Mouse (Mus musculus) stomach, embryonic 16.5 days (tissue): ENCODE data around the gene Rem2. TPM values are rescaled to one million over a fixed set of nuclear protein-coding genes. Genes with fewer than 3 reads are reported as not detected.

Source experiments
- ATAC-seq: fragments of 200-750 bp; cut with Nextera tagmentation; 2 replicates; pipeline ENCODE4 v1.8.0; 2017; ENCODE audit warnings: moderate number of reproducible peaks, moderate TSS enrichment; ENCODE audit not compliant: insufficient read depth, low FRiP score
- H3K27ac ChIP-seq: fragments of 300-500 bp; sonication (generic); 2 replicates; pipeline ENCODE4 v1.5.1; 2014; ENCODE audit warnings: low read length
- H3K27me3 ChIP-seq: fragments of 300-500 bp; sonication (generic); 2 replicates; pipeline ENCODE4 v1.6.1; 2014; ENCODE audit warnings: low read length, control low read depth, mixed read lengths; ENCODE audit not compliant: control insufficient read depth, insufficient read depth
- H3K36me3 ChIP-seq: fragments of 300-500 bp; sonication (generic); 2 replicates; pipeline ENCODE4 v1.6.1; 2014; ENCODE audit warnings: low read length; ENCODE audit not compliant: control insufficient read depth, insufficient read depth
- H3K4me1 ChIP-seq: fragments of 300-500 bp; sonication (generic); 2 replicates; pipeline ENCODE4 v1.6.1; 2014; ENCODE audit warnings: low read length, control low read depth, mixed read lengths; ENCODE audit not compliant: control insufficient read depth, insufficient read depth
- H3K4me2 ChIP-seq: fragments of 300-500 bp; sonication (generic); 2 replicates; pipeline ENCODE4 v1.6.1; 2014; ENCODE audit warnings: low read depth, low read length, mixed read lengths
- H3K4me3 ChIP-seq: fragments of 300-500 bp; sonication (generic); replicated peaks from 2 replicates; pipeline ENCODE4 v1.5.1; 2014; ENCODE audit warnings: mild to moderate bottlenecking, low read length
- H3K9ac ChIP-seq: fragments of 300-500 bp; sonication (generic); 2 replicates; pipeline ENCODE4 v1.6.1; 2014; ENCODE audit warnings: low read length
- H3K9me3 ChIP-seq: fragments of 300-500 bp; sonication (generic); replicated peaks from 2 replicates; pipeline ENCODE4 v1.6.1; 2016; ENCODE audit warnings: low read length, control low read depth; ENCODE audit not compliant: control insufficient read depth
- WGBS: fragments of 180-500 bp; shearing (Covaris S2); extraction: QIAGEN DNeasy Blood & Tissue Kit; methylation state at CpG from one replicate; pipeline ENCODE4 v1.1.7; 2014; 5-methylcytosine and 5-hydroxymethylcytosine counted together
- polyA plus RNA-seq: library from polyadenylated mRNA; unstranded; fragments of >200 nt; fragmentation: Nextera tagmentation; extraction: Ambion mirVana; gene quantifications from 2 replicates; pipeline ENCODE4 v1.2.1, GENCODE M21; 2015

Gene Rem2
- polyA plus RNA-seq, 1 experiment from 2014 or later, result 1.5 TPM

- 79% methylated on average over 3 of the region's 3 CpGs for WGBS
- no peak for ATAC-seq
- Histone ChIP-seq H3K27me3 (no peaks in the 10 kb centered on the region), H3K4me3 (no peak overlapping the region), H3K9me3 (no peaks in the 10 kb centered on the region), H3K27ac (peak overlapping the region; percentile 94), H3K9ac (no peak overlapping the region), H3K4me1 (peaks cover 16% of the 10 kb centered on the region), H3K4me2 (no peak overlapping the region), H3K36me3 (peaks cover 8% of the 10 kb centered on the region)
Observed at GRCm38 (mm10) chr14:54442548-54442947, 33.4 kb upstream of the Rem2 start.

- no peak overlapping the region for H3K4me3 ChIP-seq
- H3K27me3 ChIP-seq, result no peaks in the 10 kb centered on the region
- peak; percentile 86 for ATAC-seq
- WGBS, result 17% methylated on average over 3 of the region's 3 CpGs
- peaks cover 16% of the 10 kb centered on the region for H3K4me1 ChIP-seq
- H3K27ac ChIP-seq, result peak overlapping the region; percentile 94
- H3K9me3 ChIP-seq, result no peaks in the 10 kb centered on the region
- peak overlapping the region; percentile 37; the same call in 1 of the 2 replicates for H3K9ac ChIP-seq
- peaks cover 8% of the 10 kb centered on the region for H3K36me3 ChIP-seq
- peak overlapping the region; percentile 14; the same call in 1 of the 2 replicates for H3K4me2 ChIP-seq
Observed at GRCm38 (mm10) chr14:54443196-54443595, 32.7 kb upstream of the Rem2 start.

DNA sequence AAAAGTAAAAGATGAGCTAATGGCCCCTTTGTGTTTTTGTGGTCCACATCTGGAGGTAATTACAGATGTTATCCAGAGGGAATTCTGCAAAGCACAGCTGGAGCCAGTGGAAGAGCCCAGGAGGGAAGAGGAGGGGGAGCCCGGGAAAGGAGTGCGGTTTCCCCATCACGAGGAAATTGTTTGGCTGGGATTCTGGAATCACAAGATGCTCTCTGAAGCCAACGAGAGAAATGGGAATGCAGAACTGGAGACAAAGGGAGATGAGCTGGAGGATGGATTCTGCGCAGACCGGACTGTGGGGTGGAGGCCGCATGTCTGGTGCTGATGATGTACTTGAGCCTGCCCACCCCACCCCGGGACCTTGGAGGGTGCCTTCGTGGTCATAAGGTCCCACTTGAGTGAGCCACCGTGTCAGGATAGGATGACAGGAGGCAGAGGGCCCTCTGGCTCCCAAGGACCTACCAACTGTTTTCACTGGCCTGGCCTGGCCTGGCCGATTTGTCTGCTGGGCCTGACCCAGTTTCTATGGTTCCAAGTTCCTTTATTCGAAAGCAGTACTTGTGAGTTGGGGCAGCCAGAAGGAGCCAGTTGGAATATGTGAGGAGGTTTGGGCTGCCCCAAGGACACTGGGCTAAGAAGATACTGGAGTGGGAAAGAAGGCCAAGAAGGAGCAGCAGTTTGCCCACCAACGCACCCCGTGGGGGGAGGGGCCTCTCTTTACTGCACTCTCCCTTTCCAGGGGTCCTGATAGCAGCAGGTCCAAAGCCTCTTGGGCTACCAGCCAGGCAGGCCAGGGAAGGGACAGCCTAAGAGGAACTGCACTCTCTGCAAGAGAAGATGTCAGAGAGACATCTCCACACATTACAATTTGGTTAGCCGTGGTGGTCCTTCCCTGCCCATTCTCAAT is 31.9 kb upstream of the Rem2 start:
- 56% methylated on average over 15 of the region's 15 CpGs for WGBS
- Histone ChIP-seq H3K9ac (no peak overlapping the region; the same call in 1 of the 2 replicates), H3K27me3 (no peaks in the 10 kb centered on the region), H3K4me3 (no peak overlapping the region), H3K4me1 (peaks cover 16% of the 10 kb centered on the region), H3K9me3 (no peaks in the 10 kb centered on the region), H3K36me3 (peaks cover 8% of the 10 kb centered on the region), H3K27ac (peak overlapping the region; percentile 94), H3K4me2 (0 out of 2 replicates have a peak overlapping the region, but pooled peaks have one; percentile 14)
- peak; percentile 69; the same call in 1 of the 2 replicates for ATAC-seq

GRCm38 (mm10) chr14:54445476-54445875 is 30.4 kb upstream of the Rem2 start:
- WGBS, result 53% methylated on average over 3 of the region's 3 CpGs
- Histone ChIP-seq H3K4me3 (no peak overlapping the region), H3K27ac (peak overlapping the region; percentile 35; the same call in 1 of the 2 replicates), H3K27me3 (no peaks in the 10 kb centered on the region), H3K36me3 (0 out of 2 replicates have a peak, but pooled peaks cover under 1% of the 10 kb centered on the region), H3K9me3 (no peaks in the 10 kb centered on the region), H3K4me1 (peaks cover 16% of the 10 kb centered on the region), H3K4me2 (no peak overlapping the region), H3K9ac (no peak overlapping the region)
- no peak for ATAC-seq

DNA sequence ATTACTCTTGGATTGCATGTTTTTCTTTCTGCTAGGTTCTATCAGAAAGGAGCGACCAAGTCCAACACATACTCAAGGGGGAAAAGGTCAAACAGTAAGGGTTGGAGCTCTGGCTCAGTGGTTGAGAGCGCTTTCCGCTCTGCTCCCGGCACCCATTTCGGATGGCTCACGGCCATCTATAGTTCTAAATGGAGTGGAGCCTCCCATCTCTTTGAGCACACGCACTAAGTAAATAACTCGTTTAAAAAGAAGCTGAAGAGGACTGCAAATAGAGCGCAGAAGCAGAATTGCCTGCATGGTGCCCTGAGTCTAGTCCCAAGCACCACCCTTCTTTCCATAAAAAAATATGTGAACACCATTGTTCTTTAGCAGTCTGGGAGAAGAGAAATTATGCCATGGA is 22.3 kb upstream of the Rem2 start:
- Histone ChIP-seq H3K4me2 (no peak overlapping the region), H3K36me3 (no peaks in the 10 kb centered on the region), H3K9me3 (no peaks in the 10 kb centered on the region), H3K27ac (no peak overlapping the region), H3K9ac (no peak overlapping the region), H3K27me3 (no peaks in the 10 kb centered on the region), H3K4me3 (no peak overlapping the region), H3K4me1 (no peaks in the 10 kb centered on the region; the same call in 1 of the 2 replicates)
- no peak for ATAC-seq
- WGBS, result 70% methylated on average over 9 of the region's 9 CpGs

GRCm38 (mm10) chr14:54454669-54455528 is 21.0 kb upstream of the Rem2 start:
- no peak overlapping the region for H3K27ac ChIP-seq
- peak; percentile 21; the same call in 1 of the 2 replicates for ATAC-seq
- no peak overlapping the region for H3K4me2 ChIP-seq

GRCm38 (mm10) chr14:54457907-54458569 is 17.9 kb upstream of the Rem2 start:
- H3K4me2 ChIP-seq, result no peak overlapping the region
- H3K27me3 ChIP-seq, result no peaks in the 10 kb centered on the region
- no peak overlapping the region for H3K9ac ChIP-seq
- no peak overlapping the region for H3K27ac ChIP-seq
- H3K9me3 ChIP-seq, result no peaks in the 10 kb centered on the region
- H3K4me1 ChIP-seq, result no peaks in the 10 kb centered on the region; the same call in 1 of the 2 replicates
- H3K4me3 ChIP-seq, result no peak overlapping the region
- WGBS, result 82% methylated on average over 14 of the region's 14 CpGs
- ATAC-seq, result no peak
- H3K36me3 ChIP-seq, result no peaks in the 10 kb centered on the region

More at GRCm38 (mm10) chr14:54454669-54455528, 21.0 kb upstream of the Rem2 start:
- no peaks in the 10 kb centered on the region for H3K27me3 ChIP-seq
- WGBS, result 58% methylated on average over 11 of the region's 11 CpGs
- no peaks in the 10 kb centered on the region for H3K36me3 ChIP-seq
- H3K4me3 ChIP-seq, result no peak overlapping the region
- no peaks in the 10 kb centered on the region for H3K9me3 ChIP-seq
- no peak overlapping the region for H3K9ac ChIP-seq
- H3K4me1 ChIP-seq, result no peaks in the 10 kb centered on the region; the same call in 1 of the 2 replicates

DNA sequence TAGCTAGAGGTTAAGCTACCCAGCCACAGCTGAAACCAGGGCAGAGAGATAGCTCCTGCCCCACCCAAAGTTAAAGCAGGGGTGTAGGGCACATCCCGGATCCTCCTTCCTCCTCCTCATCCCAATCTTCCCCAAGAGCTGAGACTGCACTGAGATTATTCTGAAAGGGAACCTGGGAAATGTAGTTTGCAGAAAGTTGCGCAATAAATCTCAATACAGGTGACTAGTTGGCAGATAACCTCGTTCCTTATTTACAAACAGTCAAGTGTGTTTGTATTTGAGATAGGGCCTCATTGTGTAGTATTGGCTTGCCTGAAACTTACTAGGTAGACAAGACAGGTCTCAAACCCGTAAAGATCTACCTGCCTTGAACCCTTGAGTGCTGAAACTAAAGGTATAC is 13.8 kb upstream of the Rem2 start:
- WGBS, result 66% methylated on average over 4 of the region's 4 CpGs

More for the DNA sequence above, 13.8 kb upstream of the Rem2 start:
- no peaks in the 10 kb centered on the region for H3K27me3 ChIP-seq
- no peak overlapping the region for H3K4me3 ChIP-seq
- no peaks in the 10 kb centered on the region for H3K9me3 ChIP-seq
- no peaks in the 10 kb centered on the region for H3K36me3 ChIP-seq
- no peak for ATAC-seq
- H3K9ac ChIP-seq, result no peak overlapping the region
- 0 out of 2 replicates have a peak, but pooled peaks cover 8% of the 10 kb centered on the region for H3K4me1 ChIP-seq
- no peak overlapping the region for H3K27ac ChIP-seq
- no peak overlapping the region for H3K4me2 ChIP-seq
